Mouse (Mus musculus) brain, embryonic 14.5 days (tissue): ENCODE measurements around the gene P3h1.

Experiments
- CTCF ChIP-seq: fragments of 200-500 bp; IDR thresholded peaks from 2 replicates; pipeline ENCODE4 v1.5.1; 2012; ENCODE audit warnings: inconsistent platforms, mild to moderate bottlenecking, moderate library complexity, borderline replicate concordance; ENCODE audit not compliant: insufficient read depth, insufficient read length; ENCODE audit errors: extremely low read depth
- POLR2A ChIP-seq: fragments of 200-500 bp; IDR thresholded peaks from 2 replicates; pipeline ENCODE4 v1.6.1; 2012; ENCODE audit warnings: mild to moderate bottlenecking, inconsistent platforms, borderline replicate concordance; ENCODE audit not compliant: poor library complexity, insufficient read depth, insufficient read length, severe bottlenecking; ENCODE audit errors: extremely low read depth

DNA sequence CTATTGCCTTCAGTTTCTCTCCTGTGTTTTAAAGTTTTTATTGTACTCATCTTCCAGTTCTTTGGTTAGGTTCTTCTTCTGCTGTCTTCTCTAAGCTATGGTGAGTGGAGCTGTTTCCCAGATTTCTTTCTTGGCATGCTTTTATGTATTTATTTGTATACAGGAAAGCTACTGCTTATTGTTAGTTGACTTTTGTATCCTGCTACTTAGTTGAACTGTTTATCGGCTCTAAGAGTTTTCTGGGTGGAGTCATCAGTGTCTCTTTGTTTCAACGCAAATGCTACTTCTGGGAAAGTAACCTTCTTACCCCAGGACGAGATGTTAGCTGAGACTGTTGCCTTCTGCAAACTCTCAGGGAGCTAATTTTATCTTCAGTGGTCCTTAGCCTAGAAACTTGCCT, 30.7 kb downstream of the P3h1 start:
- TF ChIP-seq CTCF (no peak), POLR2A (no peak)
